Mouse (Mus musculus) hindbrain, embryonic 11.5 days (tissue): ENCODE measurements at regions not wholly inside any gene's neighbourhood (a gene's known extent, or its start where the extent isn't known, plus 50 kb on each side); places are given as distances from the start of the nearest gene placed in this dataset.

Experiments used
- ATAC-seq: fragments of 200-750 bp; cut with Nextera tagmentation; 2 replicates; pipeline ENCODE4 v1.8.0; 2017; ENCODE audit warnings: mild to moderate bottlenecking, moderate TSS enrichment, moderate library complexity; ENCODE audit not compliant: low FRiP score
- DNase-seq: peaks from one replicate; pipeline ENCODE4 v3.0.0-alpha.2; 2015; ENCODE audit warnings: low spot score
- H3K27ac ChIP-seq: fragments of 300-500 bp; sonication (generic); 2 replicates; pipeline ENCODE4 v1.5.1; 2014; ENCODE audit warnings: mild to moderate bottlenecking, low read depth, low read length
- H3K27me3 ChIP-seq: fragments of 300-500 bp; sonication (generic); 2 replicates; pipeline ENCODE4 v1.6.1; 2014; ENCODE audit warnings: mild to moderate bottlenecking, low read length, moderate library complexity, mixed read lengths; ENCODE audit not compliant: control insufficient read depth, insufficient read depth
- H3K36me3 ChIP-seq: fragments of 300-500 bp; sonication (generic); 2 replicates; pipeline ENCODE4 v1.6.1; 2014; ENCODE audit warnings: mild to moderate bottlenecking, low read length, moderate library complexity, mixed read lengths; ENCODE audit not compliant: control insufficient read depth, insufficient read depth
- H3K4me1 ChIP-seq: fragments of 300-500 bp; sonication (generic); replicated peaks from 2 replicates; pipeline ENCODE4 v1.6.1; 2014; ENCODE audit warnings: low read length, mixed read lengths; ENCODE audit not compliant: control insufficient read depth, insufficient read depth
- H3K4me2 ChIP-seq: fragments of 300-500 bp; sonication (generic); replicated peaks from 2 replicates; pipeline ENCODE4 v1.6.1; 2014; ENCODE audit warnings: mild to moderate bottlenecking, low read depth, low read length
- H3K4me3 ChIP-seq: fragments of 300-500 bp; sonication (generic); 2 replicates; pipeline ENCODE4 v1.5.1; 2014; ENCODE audit warnings: low read depth, low read length
- H3K9ac ChIP-seq: fragments of 300-500 bp; sonication (generic); 2 replicates; pipeline ENCODE4 v1.6.1; 2014; ENCODE audit warnings: low read depth, low read length
- H3K9me3 ChIP-seq: fragments of 300-500 bp; sonication (generic); 2 replicates; pipeline ENCODE4 v1.6.1; 2016; ENCODE audit warnings: low read length; ENCODE audit not compliant: control insufficient read depth
- WGBS: fragments of 180-500 bp; shearing (Covaris S2); extraction: QIAGEN DNeasy Blood & Tissue Kit; methylation state at CpG from one replicate; pipeline ENCODE4 v1.1.7; 2014; 5-methylcytosine and 5-hydroxymethylcytosine counted together

- Histone ChIP-seq H3K4me2 (no peak overlapping the region), H3K36me3 (no peaks in the 10 kb centered on the region), H3K9me3 (no peaks in the 10 kb centered on the region), H3K4me1 (no peaks in the 10 kb centered on the region), H3K9ac (no peak overlapping the region), H3K27ac (no peak overlapping the region), H3K27me3 (no peaks in the 10 kb centered on the region), H3K4me3 (no peak overlapping the region)
- WGBS, result 74% methylated on average over 5 of the region's 5 CpGs
- DNase-seq, result no peak
- ATAC-seq, result no peak
Observed at GRCm38 (mm10) chr1:89279382-89279781, 175.2 kb upstream of the Agap1 start.

GRCm38 (mm10) chr1:89281107-89281655 is 173.4 kb upstream of the Agap1 start:
- Histone ChIP-seq H3K36me3 (no peaks in the 10 kb centered on the region), H3K4me1 (no peaks in the 10 kb centered on the region), H3K4me3 (no peak overlapping the region), H3K4me2 (no peak overlapping the region), H3K9me3 (no peaks in the 10 kb centered on the region), H3K9ac (no peak overlapping the region), H3K27ac (no peak overlapping the region), H3K27me3 (no peaks in the 10 kb centered on the region)
- 67% methylated on average over 1 of the region's 1 CpGs for WGBS
- no peak for DNase-seq
- no peak for ATAC-seq

- no peak for DNase-seq
- Histone ChIP-seq H3K9ac (no peak overlapping the region), H3K36me3 (no peaks in the 10 kb centered on the region), H3K27ac (no peak overlapping the region), H3K4me2 (no peak overlapping the region), H3K9me3 (no peaks in the 10 kb centered on the region), H3K4me3 (no peak overlapping the region), H3K4me1 (no peaks in the 10 kb centered on the region), H3K27me3 (no peaks in the 10 kb centered on the region)
- WGBS, result 76% methylated on average over 4 of the region's 4 CpGs
- ATAC-seq, result no peak
Observed at GRCm38 (mm10) chr1:89285041-89285440, 169.6 kb upstream of the Agap1 start.

- no peak overlapping the region for H3K9ac ChIP-seq
- no peak overlapping the region for H3K4me2 ChIP-seq
- DNase-seq (no peak), ATAC-seq (no peak)
- H3K4me1 ChIP-seq, result no peaks in the 10 kb centered on the region
- H3K9me3 ChIP-seq, result no peaks in the 10 kb centered on the region
- H3K27me3 ChIP-seq, result no peaks in the 10 kb centered on the region
- 81% methylated on average over 10 of the region's 10 CpGs for WGBS
- no peaks in the 10 kb centered on the region for H3K36me3 ChIP-seq
- no peak overlapping the region for H3K4me3 ChIP-seq
- no peak overlapping the region for H3K27ac ChIP-seq
Observed at GRCm38 (mm10) chr1:89287136-89287795, 167.3 kb upstream of the Agap1 start.

- no peaks in the 10 kb centered on the region for H3K36me3 ChIP-seq
Observed at GRCm38 (mm10) chr1:89288001-89288400, 166.6 kb upstream of the Agap1 start.

GRCm38 (mm10) chr1:89288921-89289320 is 165.7 kb upstream of the Agap1 start:
- WGBS, result 82% methylated on average over 2 of the region's 2 CpGs
- Histone ChIP-seq H3K4me2 (no peak overlapping the region), H3K27ac (no peak overlapping the region), H3K9ac (no peak overlapping the region), H3K27me3 (no peaks in the 10 kb centered on the region), H3K9me3 (no peaks in the 10 kb centered on the region), H3K36me3 (no peaks in the 10 kb centered on the region), H3K4me3 (no peak overlapping the region), H3K4me1 (no peaks in the 10 kb centered on the region)
- ATAC-seq (no peak), DNase-seq (no peak)

More at GRCm38 (mm10) chr1:89288001-89288400, 166.6 kb upstream of the Agap1 start:
- Histone ChIP-seq H3K27ac (no peak overlapping the region), H3K4me3 (no peak overlapping the region), H3K9me3 (no peaks in the 10 kb centered on the region), H3K27me3 (no peaks in the 10 kb centered on the region), H3K4me1 (no peaks in the 10 kb centered on the region), H3K4me2 (no peak overlapping the region), H3K9ac (no peak overlapping the region)
- DNase-seq (no peak), ATAC-seq (no peak)

GRCm38 (mm10) chr1:89296691-89297090 is 157.9 kb upstream of the Agap1 start:
- no peaks in the 10 kb centered on the region for H3K9me3 ChIP-seq
- no peak overlapping the region for H3K27ac ChIP-seq
- H3K4me2 ChIP-seq, result no peak overlapping the region
- no peaks in the 10 kb centered on the region for H3K4me1 ChIP-seq
- no peak overlapping the region for H3K9ac ChIP-seq
- H3K27me3 ChIP-seq, result no peaks in the 10 kb centered on the region
- WGBS, result 86% methylated on average over 3 of the region's 3 CpGs
- ATAC-seq, result no peak
- no peaks in the 10 kb centered on the region for H3K36me3 ChIP-seq
- no peak overlapping the region for H3K4me3 ChIP-seq
- DNase-seq, result no peak

- Histone ChIP-seq H3K4me2 (no peak overlapping the region), H3K9ac (no peak overlapping the region), H3K4me3 (no peak overlapping the region), H3K27me3 (no peaks in the 10 kb centered on the region), H3K36me3 (no peaks in the 10 kb centered on the region), H3K4me1 (no peaks in the 10 kb centered on the region), H3K9me3 (no peaks in the 10 kb centered on the region), H3K27ac (no peak overlapping the region)
- ATAC-seq (no peak), DNase-seq (no peak)
- 90% methylated on average over 11 of the region's 11 CpGs for WGBS
Observed at GRCm38 (mm10) chr1:89297766-89298165, 156.8 kb upstream of the Agap1 start.

GRCm38 (mm10) chr1:89301151-89301550 is 153.5 kb upstream of the Agap1 start:
- Histone ChIP-seq H3K9me3 (no peaks in the 10 kb centered on the region), H3K9ac (no peak overlapping the region), H3K4me1 (no peaks in the 10 kb centered on the region), H3K4me3 (no peak overlapping the region), H3K4me2 (no peak overlapping the region), H3K36me3 (no peaks in the 10 kb centered on the region), H3K27me3 (no peaks in the 10 kb centered on the region), H3K27ac (no peak overlapping the region)
- no peak for ATAC-seq
- 94% methylated on average over 6 of the region's 6 CpGs for WGBS
- no peak for DNase-seq
